Mouse (Mus musculus) bone marrow, adult 2 months (tissue): ENCODE data around the gene Ankrd28. TPM values are rescaled to one million over a fixed set of nuclear protein-coding genes. Genes with fewer than 3 reads are reported as not detected.
"Not testable (repeated sequence)": the region's sequence is repeated elsewhere in the genome, so short reads cannot be mapped to it uniquely, and the experiment has no call there.

Source experiments
- H3K27ac ChIP-seq: fragments of 200-500 bp; 2 replicates; pipeline ENCODE4 v1.5.1; 2012; ENCODE audit warnings: low read depth, mild to moderate bottlenecking, control low read depth, inconsistent platforms, low read length; ENCODE audit not compliant: control insufficient read depth, poor library complexity, insufficient read depth
- H3K4me1 ChIP-seq: fragments of 200-500 bp; 2 replicates; pipeline ENCODE4 v1.6.1; 2011; ENCODE audit warnings: low read length; ENCODE audit not compliant: control insufficient read depth, insufficient read depth
- H3K4me3 ChIP-seq: fragments of 200-500 bp; replicated peaks from 2 replicates; pipeline ENCODE3; 2011; ENCODE audit warnings: mild to moderate bottlenecking, low read depth, low read length, control low read depth; ENCODE audit not compliant: control insufficient read depth
- CTCF ChIP-seq: fragments of 200-500 bp; IDR thresholded peaks from 2 replicates; pipeline ENCODE4 v1.5.1; 2011; ENCODE audit warnings: low read length, control low read depth; ENCODE audit not compliant: control insufficient read depth, insufficient read depth
- POLR2A ChIP-seq: fragments of 200-500 bp; IDR thresholded peaks from 2 replicates; pipeline ENCODE4 v1.6.1; 2011; ENCODE audit warnings: low read depth, mild to moderate bottlenecking, control low read depth, low read length, borderline replicate concordance; ENCODE audit not compliant: control insufficient read depth
- WGBS: fragments of 180-500 bp; shearing (Covaris S2); methylation state at CpG from one replicate; pipeline ENCODE4 v1.1.7; 2018; 5-methylcytosine and 5-hydroxymethylcytosine counted together
- polyA plus RNA-seq: library from polyadenylated mRNA; stranded (reverse); fragments of >200 nt; gene quantifications from 2 replicates; pipeline ENCODE4 v1.2.4, GENCODE M21; 2011; ENCODE audit warnings: low replicate concordance; ENCODE audit not compliant: missing spikeins, insufficient read depth, insufficient read length

Ankrd28 gene
- polyA plus RNA-seq, 1 experiment = 20.6 TPM

GRCm38 (mm10) chr14:31761727-31762126 is 68.7 kb downstream of the Ankrd28 start:
- 21% methylated on average over 7 of the region's 7 CpGs for WGBS
- TF ChIP-seq POLR2A (no peak), CTCF (no peak)
- H3K27ac ChIP-seq = no peak overlapping the region
- H3K4me1 ChIP-seq = no peaks in the 10 kb centered on the region; the same call in 1 of the 2 replicates
- H3K4me3 ChIP-seq = no peak overlapping the region

DNA sequence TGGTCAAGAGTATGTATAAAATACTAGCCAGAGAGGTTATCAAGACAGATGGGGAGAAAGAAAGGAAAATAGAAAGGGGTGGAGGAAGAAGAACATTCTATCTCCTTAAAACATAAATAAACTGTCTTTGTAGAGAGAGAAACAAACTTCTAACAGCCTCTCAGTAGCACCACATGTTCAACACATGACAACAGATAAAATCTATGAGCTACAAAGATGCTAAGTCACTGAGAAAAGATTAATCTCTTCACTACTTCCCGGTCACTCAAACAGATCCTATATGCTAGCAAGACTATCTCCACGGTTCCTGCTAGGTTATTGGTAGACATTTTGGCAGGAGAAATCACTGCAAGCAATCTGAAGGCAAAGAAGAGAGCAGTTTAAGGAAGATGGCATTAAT is 71.3 kb downstream of the Ankrd28 start:
- WGBS = 40% methylated on average over 2 of the region's 2 CpGs
- no peaks in the 10 kb centered on the region; the same call in 1 of the 2 replicates for H3K4me1 ChIP-seq
- H3K4me3 ChIP-seq = no peak overlapping the region
- TF ChIP-seq POLR2A (no peak), CTCF (no peak)
- H3K27ac ChIP-seq = no peak overlapping the region

DNA sequence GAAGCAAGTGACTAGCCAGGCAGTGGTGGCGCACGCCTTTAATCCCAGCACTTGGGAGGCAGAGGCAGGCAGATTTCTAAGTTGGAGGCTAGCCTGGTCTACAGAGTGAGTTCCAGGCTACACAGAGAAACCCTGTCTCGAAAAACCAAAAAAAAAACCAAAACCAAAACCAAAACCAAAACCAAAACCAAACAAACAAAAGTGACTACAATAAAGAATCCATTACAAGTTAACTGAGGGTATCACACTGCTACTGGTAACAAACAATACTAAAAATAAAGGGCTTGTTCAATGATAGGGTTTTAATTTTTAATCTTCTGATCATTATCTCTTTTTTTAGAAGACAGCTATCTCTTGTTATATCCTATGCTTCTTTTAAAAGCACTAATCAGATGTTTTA is 72.0 kb downstream of the Ankrd28 start:
- 72% methylated on average over 3 of the region's 3 CpGs for WGBS
- H3K4me1 ChIP-seq, H3K27ac ChIP-seq, H3K4me3 ChIP-seq: not testable (repeated sequence)

DNA sequence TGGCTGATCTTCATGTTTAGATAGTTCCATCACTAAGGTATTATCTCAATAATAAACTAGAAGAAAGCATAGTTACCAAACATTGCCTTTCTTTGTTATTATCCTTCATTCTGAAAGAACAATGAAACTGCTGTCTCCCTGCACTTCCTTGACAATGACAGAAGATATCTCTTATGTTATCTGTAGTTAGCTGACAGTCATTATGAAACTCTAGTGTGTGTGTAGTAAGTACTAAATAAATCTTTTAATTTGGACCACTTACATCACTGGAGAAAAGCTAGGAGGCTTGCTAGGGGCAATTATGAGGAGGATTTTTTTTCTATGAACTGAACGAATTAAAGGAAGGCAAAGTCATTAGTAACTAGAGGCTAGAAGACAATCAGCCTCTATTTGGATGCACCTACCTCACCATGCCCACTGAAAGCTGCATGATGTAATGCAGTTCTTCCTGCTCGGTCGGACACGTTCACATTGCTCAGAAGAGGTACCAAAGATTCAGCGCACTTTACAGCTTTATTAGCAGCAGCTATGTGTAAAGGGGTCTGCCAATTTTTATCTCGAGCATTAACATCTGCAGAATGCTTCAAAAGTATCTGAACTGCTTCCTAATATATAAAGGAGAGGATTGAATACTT is 82.1 kb downstream of the Ankrd28 start:
- Histone ChIP-seq H3K4me1 (no peaks in the 10 kb centered on the region; the same call in 1 of the 2 replicates), H3K4me3 (no peak overlapping the region), H3K27ac (no peak overlapping the region)
- WGBS = 83% methylated on average over 6 of the region's 6 CpGs
- no peak for TF ChIP-seq POLR2A
- TF ChIP-seq CTCF = no peak

DNA sequence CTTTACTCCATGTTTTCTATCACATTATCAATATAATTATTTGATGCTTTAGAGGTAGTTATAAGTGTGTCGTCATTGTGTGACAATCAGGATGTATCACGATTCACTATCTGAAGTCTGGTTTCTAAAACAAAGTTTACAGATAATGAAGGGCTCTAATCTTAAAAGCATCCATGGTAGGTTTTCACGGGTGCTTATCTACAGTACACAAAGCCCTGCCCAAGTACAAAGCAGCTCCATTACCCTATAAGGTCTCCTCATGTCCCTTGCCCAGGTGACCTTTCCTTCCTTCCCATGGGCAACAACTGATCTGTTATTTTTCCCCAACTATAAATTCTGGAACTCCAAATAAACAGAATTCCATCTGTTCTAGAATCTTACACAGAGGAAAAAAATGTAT is 87.9 kb downstream of the Ankrd28 start:
- no peaks in the 10 kb centered on the region; the same call in 1 of the 2 replicates for H3K4me1 ChIP-seq
- H3K27ac ChIP-seq = no peak overlapping the region
- no peak overlapping the region for H3K4me3 ChIP-seq
- TF ChIP-seq CTCF = no peak
- TF ChIP-seq POLR2A = no peak
- WGBS = 68% methylated on average over 3 of the region's 3 CpGs

GRCm38 (mm10) chr14:31734811-31735210 is 95.6 kb downstream of the Ankrd28 start:
- Histone ChIP-seq H3K4me1 (no peaks in the 10 kb centered on the region; the same call in 1 of the 2 replicates), H3K27ac (no peak overlapping the region), H3K4me3 (no peak overlapping the region)
- 65% methylated on average over 2 of the region's 2 CpGs for WGBS
- TF ChIP-seq CTCF (no peak), POLR2A (no peak)

DNA sequence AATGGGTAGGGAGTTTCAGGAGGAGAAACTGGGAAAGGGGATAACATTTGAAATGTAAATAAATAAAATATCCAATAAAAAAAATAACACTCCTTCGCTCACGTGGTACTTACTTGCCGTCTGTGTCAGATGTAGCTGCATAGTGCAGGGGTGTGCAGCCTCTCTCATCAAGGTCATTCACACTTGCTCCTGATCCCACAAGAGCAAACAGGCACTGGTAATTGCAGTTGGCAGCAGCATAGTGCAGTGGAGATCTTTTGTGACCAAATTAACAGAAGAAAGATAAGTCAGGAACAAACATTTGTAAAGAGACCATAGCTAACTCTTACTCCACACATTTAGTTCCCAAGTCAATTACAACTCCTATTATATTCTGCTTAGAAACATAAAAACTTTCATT is 102.9 kb downstream of the Ankrd28 start:
- WGBS = 91% methylated on average over 3 of the region's 3 CpGs
- H3K27ac ChIP-seq = no peak overlapping the region
- H3K4me1 ChIP-seq = no peaks in the 10 kb centered on the region
- no peak overlapping the region for H3K4me3 ChIP-seq
- TF ChIP-seq POLR2A (no peak), CTCF (no peak)

- Histone ChIP-seq H3K4me1 (no peaks in the 10 kb centered on the region; the same call in 1 of the 2 replicates), H3K27ac (no peak overlapping the region), H3K4me3 (no peak overlapping the region)
- TF ChIP-seq CTCF (no peak), POLR2A (no peak)
- 91% methylated on average over 1 of the region's 1 CpGs for WGBS
Observed at GRCm38 (mm10) chr14:31722746-31723145, 107.7 kb downstream of the Ankrd28 start.

DNA sequence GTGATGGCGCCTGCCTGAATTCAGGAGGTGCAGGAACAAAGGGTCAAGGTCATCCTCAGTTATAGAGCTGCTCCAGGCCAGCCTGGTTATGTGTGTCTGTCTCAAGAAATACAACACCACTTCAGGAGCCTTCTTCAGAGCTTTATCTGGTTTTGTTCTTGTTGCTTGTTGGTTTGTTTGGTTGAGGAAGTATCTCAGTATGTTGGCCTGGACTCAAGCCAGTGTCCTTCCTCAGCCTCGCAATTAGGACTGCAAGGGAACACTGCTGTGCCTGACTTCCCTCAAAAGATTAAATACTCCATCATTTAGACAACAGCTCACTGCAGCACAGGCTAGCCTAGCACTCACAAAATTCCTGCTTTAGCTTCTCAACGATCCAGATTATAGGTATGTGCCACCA is 109.2 kb downstream of the Ankrd28 start:
- TF ChIP-seq CTCF (no peak), POLR2A (no peak)
- H3K27ac ChIP-seq = no peak overlapping the region
- no peaks in the 10 kb centered on the region; the same call in 1 of the 2 replicates for H3K4me1 ChIP-seq
- WGBS = 58% methylated on average over 3 of the region's 3 CpGs
- H3K4me3 ChIP-seq = no peak overlapping the region
